Mouse (Mus musculus) liver, postnatal 0 days (tissue): ENCODE results near the gene Tdp1. TPM values are rescaled to one million over a fixed set of nuclear protein-coding genes. Genes with fewer than 3 reads are reported as not detected.

Source experiments
- ATAC-seq: fragments of 200-750 bp; cut with Nextera tagmentation; 2 replicates; pipeline ENCODE4 v1.8.0; 2017; ENCODE audit warnings: mild to moderate bottlenecking, moderate library complexity
- DNase-seq: peaks from one replicate; pipeline ENCODE4 v3.0.0-alpha.2; 2016
- H3K27ac ChIP-seq: fragments of 300-500 bp; sonication (generic); 2 replicates; pipeline ENCODE4 v1.5.1; 2014; ENCODE audit warnings: antibody characterized with exemption, moderate library complexity, mild to moderate bottlenecking, low read depth
- H3K27me3 ChIP-seq: fragments of 300-500 bp; sonication (generic); 2 replicates; pipeline ENCODE4 v1.6.1; 2014; ENCODE audit warnings: low read length, control low read depth, mixed read lengths; ENCODE audit not compliant: insufficient read depth
- H3K36me3 ChIP-seq: fragments of 300-500 bp; sonication (generic); replicated peaks from 2 replicates; pipeline ENCODE4 v1.6.1; 2014; ENCODE audit warnings: mild to moderate bottlenecking, control low read depth, low read length, moderate library complexity, mixed read lengths; ENCODE audit not compliant: insufficient read depth
- H3K4me1 ChIP-seq: fragments of 300-500 bp; sonication (generic); 2 replicates; pipeline ENCODE4 v1.6.1; 2014; ENCODE audit warnings: antibody characterized with exemption, mild to moderate bottlenecking, control low read depth; ENCODE audit not compliant: insufficient read depth
- H3K4me2 ChIP-seq: fragments of 300-500 bp; sonication (generic); 2 replicates; pipeline ENCODE4 v1.6.1; 2014; ENCODE audit warnings: low read depth, mild to moderate bottlenecking, low read length, moderate library complexity, mixed read lengths
- H3K4me3 ChIP-seq: fragments of 300-500 bp; sonication (generic); 2 replicates; pipeline ENCODE4 v1.5.1; 2014; ENCODE audit warnings: low read depth, low read length
- H3K9ac ChIP-seq: fragments of 300-500 bp; sonication (generic); replicated peaks from 2 replicates; pipeline ENCODE4 v1.6.1; 2014; ENCODE audit warnings: mild to moderate bottlenecking, moderate library complexity
- H3K9me3 ChIP-seq: fragments of 300-500 bp; sonication (generic); 2 replicates; pipeline ENCODE4 v1.6.1; 2016; ENCODE audit warnings: mild to moderate bottlenecking, control low read depth, low read length, mixed read lengths
- CTCF ChIP-seq: sonication (generic); IDR thresholded peaks from 2 replicates; pipeline ENCODE4 v1.5.1; 2016; ENCODE audit warnings: antibody characterized with exemption, low read depth
- EP300 ChIP-seq: IDR thresholded peaks from 2 replicates; pipeline ENCODE4 v1.6.1; 2016; ENCODE audit warnings: antibody characterized with exemption, low read depth, mild to moderate bottlenecking
- WGBS: fragments of 180-500 bp; shearing (Covaris S2); extraction: QIAGEN DNeasy Blood & Tissue Kit; methylation state at CpG from one replicate; pipeline ENCODE4 v1.1.7; 2014; ENCODE audit not compliant: insufficient replicate concordance; 5-methylcytosine and 5-hydroxymethylcytosine counted together
- polyA plus RNA-seq: library from polyadenylated mRNA; unstranded; fragments of >200 nt; fragmentation: Nextera tagmentation; extraction: Ambion mirVana; gene quantifications from 2 replicates; pipeline ENCODE4 v1.2.1, GENCODE M21; 2015

Tdp1 gene
- polyA plus RNA-seq, 1 experiment from 2014 or later = 12.4 TPM

DNA sequence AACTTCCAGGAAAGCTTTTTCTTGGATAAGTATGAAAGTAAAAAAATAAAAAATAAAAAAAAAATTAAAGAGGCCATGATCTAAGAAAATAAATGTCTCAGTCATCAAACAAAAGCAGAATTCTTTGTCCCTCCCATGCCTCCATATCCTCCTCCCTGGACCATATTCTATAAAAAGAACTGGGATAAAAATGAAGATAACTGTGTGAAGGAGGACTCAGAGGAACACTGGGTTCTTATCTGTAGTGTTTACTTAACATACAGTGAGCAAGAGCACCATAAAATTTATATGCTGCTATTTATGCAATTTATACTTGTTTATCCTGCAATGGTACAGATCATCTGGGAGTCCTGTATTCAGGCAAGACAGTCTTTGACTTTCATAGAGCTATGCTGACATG, 19.7 kb upstream of the Tdp1 start:
- ATAC-seq = no peak
- H3K27me3 ChIP-seq = no peaks in the 10 kb centered on the region
- TF ChIP-seq EP300 = no peak
- TF ChIP-seq CTCF = no peak
- no peaks in the 10 kb centered on the region for H3K9me3 ChIP-seq
- no peaks in the 10 kb centered on the region for H3K36me3 ChIP-seq
- no peak overlapping the region for H3K4me2 ChIP-seq
- H3K27ac ChIP-seq = no peak overlapping the region
- H3K9ac ChIP-seq = no peak overlapping the region
- DNase-seq = no peak
- H3K4me3 ChIP-seq = no peak overlapping the region
- peaks cover 6% of the 10 kb centered on the region for H3K4me1 ChIP-seq

DNA sequence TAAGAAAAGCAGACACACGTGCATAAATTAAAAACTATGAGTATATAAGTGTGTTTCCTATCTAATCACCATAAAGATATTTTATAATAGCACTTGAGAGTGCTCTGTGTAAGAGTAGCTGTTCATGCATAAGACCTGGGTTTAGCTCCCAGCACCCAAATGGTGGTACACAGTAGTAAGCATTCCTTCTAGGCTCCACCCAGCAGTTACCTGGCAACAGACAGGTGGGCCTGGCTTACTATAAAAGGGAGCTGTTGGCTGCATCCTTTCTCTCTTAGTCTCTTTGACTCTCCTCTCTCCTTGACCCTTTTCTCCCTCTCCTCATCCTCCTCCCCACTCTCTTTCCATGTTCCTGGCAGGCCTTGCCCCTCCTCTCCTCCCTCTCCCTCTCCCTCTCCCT, 15.5 kb upstream of the Tdp1 start:
- no peak overlapping the region for H3K27ac ChIP-seq
- H3K4me2 ChIP-seq = no peak overlapping the region
- no peak overlapping the region for H3K9ac ChIP-seq
- no peak overlapping the region for H3K4me3 ChIP-seq
- 80% methylated on average over 1 of the region's 1 CpGs for WGBS
- H3K36me3 ChIP-seq = no peaks in the 10 kb centered on the region
- DNase-seq = no peak
- H3K4me1 ChIP-seq = no peaks in the 10 kb centered on the region
- no peaks in the 10 kb centered on the region for H3K27me3 ChIP-seq
- H3K9me3 ChIP-seq = no peaks in the 10 kb centered on the region
- TF ChIP-seq CTCF (no peak), EP300 (no peak)
- ATAC-seq = no peak

GRCm38 (mm10) chr12:99873443-99873842, 10.9 kb upstream of the Tdp1 start:
- H3K4me3 ChIP-seq = no peak overlapping the region
- peak; percentile 44; the same call in 1 of the 2 replicates for ATAC-seq
- DNase-seq = no peak
- no peak overlapping the region for H3K4me2 ChIP-seq
- H3K9me3 ChIP-seq = no peaks in the 10 kb centered on the region
- no peak overlapping the region for H3K27ac ChIP-seq
- H3K9ac ChIP-seq = no peak overlapping the region
- TF ChIP-seq CTCF (no peak), EP300 (no peak)
- no peaks in the 10 kb centered on the region for H3K27me3 ChIP-seq
- no peaks in the 10 kb centered on the region for H3K36me3 ChIP-seq
- no peaks in the 10 kb centered on the region for H3K4me1 ChIP-seq
- 66% methylated on average over 3 of the region's 3 CpGs for WGBS

DNA sequence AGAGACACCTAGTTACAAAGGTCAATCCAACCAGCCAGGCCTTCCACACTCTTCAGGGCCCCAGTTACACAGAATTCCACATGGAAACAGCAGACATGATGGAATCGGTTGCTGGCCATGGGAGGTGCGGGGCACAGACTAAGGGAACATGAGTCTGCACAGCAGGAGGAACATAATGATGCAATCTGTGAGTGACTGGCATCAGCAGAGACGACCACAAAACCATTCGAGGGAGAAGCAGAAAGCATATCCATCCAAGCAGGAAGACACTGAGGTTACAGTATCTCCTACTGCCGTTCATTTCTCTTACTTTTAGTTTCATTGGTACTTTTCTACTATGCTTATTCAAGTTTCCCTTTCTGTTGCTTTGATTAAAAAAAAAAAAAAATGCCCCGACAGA, 9.7 kb upstream of the Tdp1 start:
- Histone ChIP-seq H3K36me3 (no peaks in the 10 kb centered on the region), H3K27me3 (no peaks in the 10 kb centered on the region), H3K9me3 (no peaks in the 10 kb centered on the region), H3K4me3 (no peak overlapping the region), H3K4me1 (no peaks in the 10 kb centered on the region), H3K9ac (no peak overlapping the region), H3K27ac (no peak overlapping the region), H3K4me2 (no peak overlapping the region)
- ATAC-seq (no peak), DNase-seq (no peak)
- TF ChIP-seq CTCF (no peak), EP300 (no peak)
- WGBS = 36% methylated on average over 6 of the region's 6 CpGs

DNA sequence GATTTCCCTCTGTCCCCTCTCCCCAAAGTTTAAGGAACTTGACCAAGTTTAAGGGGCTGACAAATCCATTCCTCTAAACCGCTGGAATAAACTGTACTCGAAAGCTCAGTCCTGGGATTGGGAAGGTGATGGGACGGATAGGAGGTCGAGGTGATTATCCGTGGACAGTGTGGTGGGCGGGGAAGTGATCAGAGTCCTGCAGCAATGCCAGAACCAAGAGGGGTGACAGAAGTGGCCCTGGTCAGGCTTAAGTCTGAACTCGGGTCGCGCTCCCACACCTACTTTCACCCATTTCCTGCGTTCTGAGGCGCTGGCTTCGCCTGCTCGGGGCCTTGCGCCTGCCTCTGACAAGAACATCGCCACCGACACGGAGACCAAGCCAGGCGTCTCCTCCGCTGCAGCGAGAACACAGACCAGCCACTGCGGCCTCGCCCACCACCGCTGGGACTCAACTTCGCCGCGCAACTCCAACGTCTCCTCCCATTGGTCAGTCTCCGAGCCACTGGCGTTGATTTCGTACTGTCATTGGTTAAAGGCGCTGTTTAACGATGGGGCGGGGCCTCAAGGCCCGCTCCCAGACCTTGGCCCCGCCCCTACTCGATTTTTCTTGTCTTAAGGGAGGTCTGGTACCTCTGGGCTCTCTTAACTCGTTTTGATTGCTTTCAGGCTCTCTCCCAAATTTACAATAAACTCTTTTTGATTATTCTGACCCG, 1.2 kb upstream of the Tdp1 start:
- WGBS = under 1% methylated on average over 38 of the region's 38 CpGs
- TF ChIP-seq CTCF (no peak), EP300 (no peak; the same call in 1 of the 2 replicates)
- H3K36me3 ChIP-seq = no peaks in the 10 kb centered on the region

DNA sequence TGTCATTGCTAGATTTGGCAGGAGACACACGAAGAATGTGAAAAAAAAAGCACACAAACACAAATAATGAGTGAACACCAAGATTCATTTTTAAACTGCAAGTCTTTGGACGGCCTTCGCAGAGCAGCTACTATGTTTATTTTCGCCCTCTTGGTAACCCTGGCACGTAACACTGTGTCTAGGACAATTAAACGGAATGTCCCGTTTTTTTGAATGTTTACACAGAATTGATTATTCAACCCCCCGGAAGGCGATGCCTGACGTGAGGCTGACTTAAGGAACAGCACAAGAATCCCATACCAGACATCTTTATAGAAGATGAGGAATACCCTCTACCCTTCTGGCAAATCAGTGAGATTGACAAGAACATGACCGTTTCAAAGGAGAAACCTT, 608 bp upstream of the Tdp1 start:
- H3K36me3 ChIP-seq = no peaks in the 10 kb centered on the region
- peak overlapping the region; percentile 83 for H3K4me3 ChIP-seq
- ATAC-seq (peak; percentile 9), DNase-seq (peak; percentile 25)
- H3K27me3 ChIP-seq = no peaks in the 10 kb centered on the region
- TF ChIP-seq CTCF = no peak
- TF ChIP-seq EP300 = no peak; the same call in 1 of the 2 replicates
- WGBS = under 1% methylated on average over 11 of the region's 11 CpGs
- peaks cover 18% of the 10 kb centered on the region for H3K4me1 ChIP-seq
- no peaks in the 10 kb centered on the region for H3K9me3 ChIP-seq
- peak overlapping the region; percentile 80 for H3K27ac ChIP-seq
- peak overlapping the region; percentile 97 for H3K4me2 ChIP-seq
- H3K9ac ChIP-seq = peak overlapping the region; percentile 92

More for the DNA sequence above, 1.2 kb upstream of the Tdp1 start:
- Histone ChIP-seq H3K27ac (peak overlapping the region; percentile 80), H3K4me3 (peak overlapping the region; percentile 83), H3K9ac (peak overlapping the region; percentile 92), H3K27me3 (no peaks in the 10 kb centered on the region), H3K4me1 (peaks cover 18% of the 10 kb centered on the region), H3K4me2 (peak overlapping the region; percentile 97), H3K9me3 (no peaks in the 10 kb centered on the region)
- peak; percentile 89 for ATAC-seq
- DNase-seq = peak; percentile 94
